Mouse (Mus musculus) heart, postnatal 25 days (tissue): Measurements from ENCODE around the gene Brms1. TPM values are rescaled to one million over a fixed set of nuclear protein-coding genes. Genes with fewer than 3 reads are reported as not detected.

ENCODE experiments used
- total RNA-seq, 2 experiments: library from RNA; stranded (reverse); gene quantifications; 2 replicates each; pipeline ENCODE4 v1.2.3; 2021

The Brms1 gene
- total RNA-seq, 2 experiments from 2014 or later = 11.4 to 12.3 TPM

Other genes starting within 250 kb of the Brms1 start
- 10 to 100 TPM; 45.7 to 48.0 TPM for gene Rbm4, start 247.5 kb upstream of the Brms1 start, total RNA-seq
- gene Gm21992, start 229.7 kb upstream of the Brms1 start, total RNA-seq = 10 to 100 TPM; 12.7 to 17.2 TPM
- gene Rbm14, start 229.7 kb upstream of the Brms1 start, total RNA-seq = 10 to 100 TPM; 15.3 to 25.9 TPM
- 10 to 100 TPM; 26.2 to 26.6 TPM for gene Ccs, start 202.0 kb upstream of the Brms1 start, total RNA-seq
- gene Ccdc87, start 202.0 kb upstream of the Brms1 start, total RNA-seq = not detected
- gene Ctsf, start 186.2 kb upstream of the Brms1 start, total RNA-seq = 10 to 100 TPM; 77.9 to 82.6 TPM
- gene Actn3, start 163.4 kb upstream of the Brms1 start, total RNA-seq = under 1 TPM; 0.42 to 0.53 TPM
- 1 to 10 TPM; 2.6 to 4.0 TPM for gene Zdhhc24, start 162.7 kb upstream of the Brms1 start, total RNA-seq
- 1 to 10 TPM; 4.0 to 4.1 TPM for gene Bbs1, start 134.7 kb upstream of the Brms1 start, total RNA-seq
- 10 to 100 TPM; 17.5 to 19.6 TPM for gene Dpp3, start 113.1 kb upstream of the Brms1 start, total RNA-seq
- gene Peli3, start 98.2 kb upstream of the Brms1 start, total RNA-seq = 1 to 10 TPM; 1.0 to 1.3 TPM
- gene Mrpl11, start 79.2 kb upstream of the Brms1 start, total RNA-seq = 10 to 100 TPM; 70.9 to 73.2 TPM
- gene Npas4, start 51.0 kb upstream of the Brms1 start, total RNA-seq = under 1 TPM in 1 of 2 experiments, not detected in 1; 0.06 TPM
- gene Slc29a2, start 17.5 kb upstream of the Brms1 start, total RNA-seq = 10 to 100 TPM; 12.2 to 13.3 TPM
- 10 to 100 TPM; 47.0 to 47.3 TPM for gene B4gat1, start 2.5 kb upstream of the Brms1 start, total RNA-seq
- 1 to 10 TPM; 2.2 TPM for gene AC124502.3, start 2.5 kb upstream of the Brms1 start, total RNA-seq
- gene Rin1, start 9.1 kb downstream of the Brms1 start, total RNA-seq = 1 to 10 TPM; 1.6 to 3.4 TPM
- 10 to 100 TPM; 15.3 to 16.1 TPM for gene Cd248, start 26.7 kb downstream of the Brms1 start, total RNA-seq
- gene Tmem151a, start 44.2 kb downstream of the Brms1 start, total RNA-seq = 1 to 10 TPM; 4.0 to 4.8 TPM
- 10 to 100 TPM; 91.5 to 92.6 TPM for gene Yif1a, start 47.2 kb downstream of the Brms1 start, total RNA-seq
- gene Cnih2, start 57.2 kb downstream of the Brms1 start, total RNA-seq = under 1 TPM in 1 of 2 experiments, not detected in 1; 0.18 TPM
- 100 to 1,000 TPM; 178 to 189 TPM for gene Rab1b, start 65.7 kb downstream of the Brms1 start, total RNA-seq
- 10 to 100 TPM; 47.1 to 53.0 TPM for gene Klc2, start 77.2 kb downstream of the Brms1 start, total RNA-seq
- 10 to 100 TPM; 21.1 TPM for gene Pacs1, start 231.8 kb downstream of the Brms1 start, total RNA-seq